Mouse (Mus musculus) ES-Bruce4 (cell line): ENCODE measurements at regions not wholly inside any gene's neighbourhood (a gene's known extent, or its start where the extent isn't known, plus 50 kb on each side); places are given as distances from the start of the nearest gene placed in this dataset.

Experiments used
- H3K27ac ChIP-seq: 2 replicates; pipeline ENCODE4 v1.5.1; 2012; ENCODE audit warnings: low read length, inconsistent platforms; ENCODE audit not compliant: insufficient read depth
- H3K27me3 ChIP-seq: 2 replicates; pipeline ENCODE4 v1.6.1; 2012; ENCODE audit warnings: mild to moderate bottlenecking, low read length, inconsistent platforms; ENCODE audit not compliant: control insufficient read depth, poor library complexity, insufficient read depth, severe bottlenecking
- H3K36me3 ChIP-seq: 2 replicates; pipeline ENCODE4 v1.6.1; 2012; ENCODE audit warnings: inconsistent platforms, mild to moderate bottlenecking, low read length, moderate library complexity; ENCODE audit not compliant: control insufficient read depth, poor library complexity, insufficient read depth, severe bottlenecking
- H3K4me1 ChIP-seq: one replicate; pipeline ENCODE4 v1.8.1; 2011; ENCODE audit warnings: low read length; ENCODE audit not compliant: control insufficient read depth, insufficient read depth
- H3K4me3 ChIP-seq: 2 replicates; pipeline ENCODE4 v1.5.1; 2011; ENCODE audit warnings: low read depth, mild to moderate bottlenecking, low read length
- H3K9ac ChIP-seq: 2 replicates; pipeline ENCODE4 v1.6.1; 2012; ENCODE audit warnings: low read depth, mild to moderate bottlenecking, inconsistent platforms; ENCODE audit not compliant: poor library complexity, severe bottlenecking
- H3K9me3 ChIP-seq: replicated peaks from 2 replicates; pipeline ENCODE4 v1.6.1; 2012; ENCODE audit warnings: mild to moderate bottlenecking, low read length, inconsistent platforms; ENCODE audit not compliant: control insufficient read depth, poor library complexity, insufficient read depth, severe bottlenecking
- CTCF ChIP-seq: IDR thresholded peaks from one replicate; pipeline ENCODE4 v1.8.1; 2011; ENCODE audit warnings: low read depth, low read length
- EP300 ChIP-seq: IDR thresholded peaks from 2 replicates; pipeline ENCODE4 v1.6.1; 2011; ENCODE audit warnings: low read depth, low read length; ENCODE audit not compliant: insufficient read depth
- POLR2A ChIP-seq: IDR thresholded peaks from one replicate; pipeline ENCODE4 v1.8.1; 2011; ENCODE audit warnings: low read length; ENCODE audit not compliant: insufficient read depth

DNA sequence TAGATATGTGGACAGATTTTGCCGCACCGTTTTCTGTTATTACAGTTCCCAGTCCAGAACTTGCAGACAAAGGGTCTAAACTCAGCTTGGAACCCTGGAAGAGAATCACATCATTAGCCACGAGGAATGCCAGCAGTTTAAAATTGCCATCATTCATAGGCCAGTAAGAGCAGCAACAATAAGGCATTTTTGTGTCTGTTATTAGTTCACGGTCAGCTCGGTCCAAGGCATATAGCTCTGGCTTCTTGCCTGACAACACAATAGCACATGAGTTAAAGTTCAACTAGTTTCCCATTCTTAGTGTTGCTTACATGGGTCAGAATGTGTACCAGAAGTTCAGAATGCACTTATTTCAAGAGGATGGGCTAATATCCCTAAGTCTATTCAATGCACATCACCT lies 103.4 kb downstream of the Olig3 start:
- H3K4me1 ChIP-seq, result no peaks in the 10 kb centered on the region
- no peak overlapping the region for H3K27ac ChIP-seq
- H3K27me3 ChIP-seq, result no peaks in the 10 kb centered on the region
- TF ChIP-seq POLR2A, result no peak
- no peak for TF ChIP-seq EP300
- no peak for TF ChIP-seq CTCF
- H3K36me3 ChIP-seq, result no peaks in the 10 kb centered on the region
- no peak overlapping the region for H3K9ac ChIP-seq
- H3K9me3 ChIP-seq, result no peaks in the 10 kb centered on the region
- H3K4me3 ChIP-seq, result no peak overlapping the region

DNA sequence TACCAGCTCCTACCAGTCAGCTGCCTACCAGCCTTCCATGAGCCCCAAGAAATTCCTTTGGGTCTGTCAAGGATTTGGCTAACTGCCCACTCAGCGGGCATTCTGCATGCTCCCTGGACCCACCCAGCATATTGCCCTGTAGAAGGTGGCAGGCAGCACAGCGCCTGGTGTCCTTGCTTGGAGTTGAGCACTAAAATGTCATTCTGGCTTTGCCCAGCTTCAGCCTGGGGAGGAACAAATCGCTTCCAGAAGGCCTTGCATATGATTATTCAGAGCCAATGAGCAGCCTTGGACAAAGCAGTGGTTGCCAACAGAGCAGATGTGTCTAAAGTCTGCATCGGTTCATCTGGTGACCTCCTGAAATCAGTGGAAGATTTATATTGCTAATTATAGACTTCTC lies 103.8 kb downstream of the Olig3 start:
- no peak overlapping the region for H3K27ac ChIP-seq
- H3K9ac ChIP-seq, result no peak overlapping the region
- no peak for TF ChIP-seq POLR2A
- TF ChIP-seq CTCF, result no peak
- no peak for TF ChIP-seq EP300
- no peak overlapping the region for H3K4me3 ChIP-seq
- H3K36me3 ChIP-seq, result no peaks in the 10 kb centered on the region
- no peaks in the 10 kb centered on the region for H3K9me3 ChIP-seq
- H3K4me1 ChIP-seq, result no peaks in the 10 kb centered on the region
- no peaks in the 10 kb centered on the region for H3K27me3 ChIP-seq

- no peaks in the 10 kb centered on the region for H3K9me3 ChIP-seq
- H3K4me3 ChIP-seq, result no peak overlapping the region
- no peaks in the 10 kb centered on the region for H3K4me1 ChIP-seq
- H3K27me3 ChIP-seq, result no peaks in the 10 kb centered on the region
- TF ChIP-seq EP300 (no peak), CTCF (no peak), POLR2A (no peak)
- H3K27ac ChIP-seq, result no peak overlapping the region
- no peaks in the 10 kb centered on the region for H3K36me3 ChIP-seq
- no peak overlapping the region for H3K9ac ChIP-seq
Measured at GRCm38 (mm10) chr10:19463800-19464199, 107.5 kb downstream of the Olig3 start.

DNA sequence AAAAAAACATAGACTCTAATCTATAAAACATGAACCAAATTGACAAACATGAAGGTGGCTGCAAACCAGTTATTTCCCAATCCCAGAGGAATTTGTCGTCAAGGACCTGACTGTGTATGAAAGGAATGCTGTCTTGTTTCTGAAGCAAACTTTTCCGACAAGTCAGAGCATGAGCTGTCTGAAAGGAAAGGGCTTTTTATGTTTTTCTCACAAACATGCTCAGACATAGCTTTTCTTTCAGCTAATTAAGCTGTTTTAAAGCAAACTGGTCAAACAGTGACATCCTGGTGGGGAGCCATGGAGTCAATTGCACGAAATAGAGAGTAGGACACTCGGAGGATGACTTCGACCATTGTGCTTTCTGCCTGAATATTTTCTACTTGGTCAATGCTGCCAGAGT lies 108.2 kb downstream of the Olig3 start:
- Histone ChIP-seq H3K9me3 (no peaks in the 10 kb centered on the region), H3K27me3 (no peaks in the 10 kb centered on the region), H3K27ac (no peak overlapping the region), H3K4me1 (no peaks in the 10 kb centered on the region), H3K9ac (no peak overlapping the region), H3K4me3 (no peak overlapping the region), H3K36me3 (no peaks in the 10 kb centered on the region)
- TF ChIP-seq POLR2A, result no peak
- TF ChIP-seq CTCF, result no peak

DNA sequence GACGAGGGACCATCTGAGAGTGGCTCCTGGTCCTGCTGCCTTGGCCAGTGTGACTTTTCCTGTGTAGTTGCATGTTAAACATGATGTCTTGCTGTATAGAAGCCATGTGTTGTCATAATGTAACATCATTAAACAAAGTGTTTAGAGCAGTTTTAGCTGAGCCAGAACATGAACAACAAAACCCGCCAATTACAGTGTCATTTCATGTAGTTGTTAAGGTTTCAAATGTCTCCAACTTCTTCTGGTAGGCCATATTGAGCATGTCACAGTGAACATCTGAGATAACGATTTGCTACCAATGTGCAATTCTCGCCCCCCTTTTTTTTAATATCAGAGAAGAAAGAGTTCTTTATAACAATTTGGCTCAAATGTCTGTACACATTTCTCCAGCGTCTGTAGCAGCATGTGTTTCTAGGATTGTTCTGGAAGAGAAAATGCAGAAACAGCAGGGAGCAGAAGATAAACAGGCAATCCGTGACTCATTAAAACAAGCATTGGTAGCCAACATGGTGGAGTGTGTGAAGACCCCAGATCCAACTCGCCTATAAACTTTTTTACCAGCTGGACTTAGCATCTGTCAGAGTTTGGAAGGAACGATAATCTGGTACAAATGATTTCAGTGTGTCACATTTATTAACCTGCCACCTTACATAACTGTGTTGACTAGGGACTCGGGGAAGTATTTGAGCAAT lies 115.2 kb downstream of the Olig3 start:
- no peak for TF ChIP-seq EP300
- no peak for TF ChIP-seq POLR2A
- TF ChIP-seq CTCF, result no peak
- Histone ChIP-seq H3K9ac (no peak overlapping the region), H3K36me3 (no peaks in the 10 kb centered on the region), H3K27ac (no peak overlapping the region), H3K4me3 (no peak overlapping the region), H3K9me3 (no peaks in the 10 kb centered on the region), H3K4me1 (no peaks in the 10 kb centered on the region), H3K27me3 (no peaks in the 10 kb centered on the region)

- TF ChIP-seq EP300 (no peak), POLR2A (no peak), CTCF (no peak)
- Histone ChIP-seq H3K36me3 (no peaks in the 10 kb centered on the region), H3K4me3 (no peak overlapping the region), H3K27me3 (no peaks in the 10 kb centered on the region), H3K9ac (no peak overlapping the region), H3K27ac (no peak overlapping the region), H3K9me3 (no peaks in the 10 kb centered on the region), H3K4me1 (no peaks in the 10 kb centered on the region)
Measured at GRCm38 (mm10) chr10:19472066-19472465, 115.7 kb downstream of the Olig3 start.
